Mouse (Mus musculus) lung, adult 10 weeks (tissue): Measurements from ENCODE around the gene Foxn4. TPM values are rescaled to one million over a fixed set of nuclear protein-coding genes. Genes with fewer than 3 reads are reported as not detected.

Experiments used
- polyA plus RNA-seq: library from polyadenylated mRNA; stranded (reverse); fragments of 350-450 nt; fragmentation: Illumina TruSeq; extraction: RNeasy Lipid Tissue Mini Kit (QIAGEN cat#74804); gene quantifications from one replicate; pipeline ENCODE4 v1.2.3, GENCODE M21; 2014; ENCODE audit warnings: low read depth, low replicate concordance; ENCODE audit not compliant: insufficient read depth

Foxn4 gene
- polyA plus RNA-seq, result 0.12 TPM

GRCm38 (mm10) chr5:114273693-114274402, at the start of gene Foxn4:
Foxn4 (minus strand) TSS chr5:114273807.

GRCm38 (mm10) chr5:114288874-114289273, 15.3 kb upstream of the Foxn4 start, which contains the start of gene Myo1h:
Myo1h (plus strand) TSS chr5:114289166.

Other genes with a start within 250 kb of the Foxn4 start
- gene Usp30, start 208.3 kb downstream of the Foxn4 start, polyA plus RNA-seq, result 6.5 TPM
- not detected for gene Svop, start 182.2 kb downstream of the Foxn4 start, polyA plus RNA-seq
- 8.2 TPM for gene Alkbh2, start 145.6 kb downstream of the Foxn4 start, polyA plus RNA-seq
- 1.3 TPM for gene Ung, start 143.4 kb downstream of the Foxn4 start, polyA plus RNA-seq
- 4.9 TPM for gene Acacb, start 127.3 kb downstream of the Foxn4 start, polyA plus RNA-seq
- 2.7 TPM for gene Myo1h, start 15.4 kb upstream of the Foxn4 start, polyA plus RNA-seq
- 177 TPM for gene Kctd10, start 106.7 kb upstream of the Foxn4 start, polyA plus RNA-seq
- 29.5 TPM for gene Ube3b, start 106.8 kb upstream of the Foxn4 start, polyA plus RNA-seq
- 6.5 TPM for gene Mmab, start 170.3 kb upstream of the Foxn4 start, polyA plus RNA-seq
- 23.2 TPM for gene Mvk, start 170.5 kb upstream of the Foxn4 start, polyA plus RNA-seq